Mouse (Mus musculus) ES-Bruce4 (cell line): ENCODE measurements around the gene Dhfr.

ENCODE experiments used
- CTCF ChIP-seq: IDR thresholded peaks from one replicate; pipeline ENCODE4 v1.8.1; 2011; ENCODE audit warnings: low read depth, low read length
- EP300 ChIP-seq: IDR thresholded peaks from 2 replicates; pipeline ENCODE4 v1.6.1; 2011; ENCODE audit warnings: low read depth, low read length; ENCODE audit not compliant: insufficient read depth

DNA sequence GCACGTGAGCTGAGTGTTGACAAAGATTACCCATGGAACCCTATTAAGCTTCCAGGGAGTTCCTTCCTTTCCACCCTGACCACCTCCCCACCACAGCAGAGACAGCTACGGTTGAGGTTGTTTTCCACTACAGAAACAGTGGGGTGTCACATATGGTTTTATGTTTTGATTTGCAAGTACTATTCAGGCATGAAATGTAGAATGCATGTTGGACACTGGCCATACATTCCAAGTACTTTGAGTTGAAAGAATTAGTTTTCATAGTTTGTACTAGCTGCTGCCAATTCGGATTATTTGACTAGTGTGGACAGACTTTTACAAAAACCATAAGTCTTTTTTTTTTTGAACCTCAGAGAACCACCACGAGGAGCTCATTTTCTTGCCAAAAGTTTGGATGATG lies 10.8 kb downstream of the Dhfr start:
- TF ChIP-seq CTCF, result no peak
- TF ChIP-seq EP300, result no peak
